Mouse (Mus musculus) lung, postnatal 0 days (tissue): ENCODE results near the gene Cmss1. TPM values are rescaled to one million over a fixed set of nuclear protein-coding genes. Genes with fewer than 3 reads are reported as not detected.

Experiments used
- ATAC-seq: fragments of 200-750 bp; cut with Nextera tagmentation; 2 replicates; pipeline ENCODE4 v1.8.0; 2017; ENCODE audit warnings: moderate library complexity
- DNase-seq: peaks from one replicate; pipeline ENCODE4 v3.0.0-alpha.2; 2016; ENCODE audit warnings: low spot score
- H3K27ac ChIP-seq: fragments of 300-500 bp; sonication (generic); 2 replicates; pipeline ENCODE4 v1.5.1; 2014; ENCODE audit warnings: antibody characterized with exemption, mild to moderate bottlenecking, low read length, mixed read lengths
- H3K27me3 ChIP-seq: fragments of 300-500 bp; sonication (generic); replicated peaks from 2 replicates; pipeline ENCODE4 v1.6.1; 2014; ENCODE audit warnings: low read length, mixed read lengths; ENCODE audit not compliant: insufficient read depth
- H3K36me3 ChIP-seq: fragments of 300-500 bp; sonication (generic); 2 replicates; pipeline ENCODE4 v1.6.1; 2014; ENCODE audit warnings: low read length, mixed read lengths; ENCODE audit not compliant: insufficient read depth
- H3K4me1 ChIP-seq: fragments of 300-500 bp; sonication (generic); 2 replicates; pipeline ENCODE4 v1.6.1; 2014; ENCODE audit warnings: antibody characterized with exemption, low read depth, low read length, mixed read lengths; ENCODE audit not compliant: insufficient read depth
- H3K4me2 ChIP-seq: fragments of 300-500 bp; sonication (generic); replicated peaks from 2 replicates; pipeline ENCODE4 v1.6.1; 2014; ENCODE audit warnings: low read depth, mild to moderate bottlenecking, low read length, moderate library complexity, mixed read lengths
- H3K4me3 ChIP-seq: fragments of 300-500 bp; sonication (generic); 2 replicates; pipeline ENCODE4 v1.5.1; 2014; ENCODE audit warnings: low read depth, low read length
- H3K9ac ChIP-seq: fragments of 300-500 bp; sonication (generic); replicated peaks from 2 replicates; pipeline ENCODE4 v1.6.1; 2014; ENCODE audit warnings: low read depth, mild to moderate bottlenecking
- H3K9me3 ChIP-seq: fragments of 300-500 bp; sonication (generic); 2 replicates; pipeline ENCODE4 v1.6.1; 2016; ENCODE audit warnings: low read length, mixed read lengths
- CTCF ChIP-seq: IDR thresholded peaks from 2 replicates; pipeline ENCODE4 v1.5.1; 2016; ENCODE audit warnings: antibody characterized with exemption, mild to moderate bottlenecking
- EP300 ChIP-seq: IDR thresholded peaks from 2 replicates; pipeline ENCODE4 v1.6.1; 2016; ENCODE audit warnings: antibody characterized with exemption, mild to moderate bottlenecking, control low read depth
- WGBS: fragments of 180-500 bp; shearing (Covaris S2); extraction: QIAGEN DNeasy Blood & Tissue Kit; methylation state at CpG from one replicate; pipeline ENCODE4 v1.1.7; 2014; 5-methylcytosine and 5-hydroxymethylcytosine counted together
- polyA plus RNA-seq: library from polyadenylated mRNA; unstranded; fragments of >200 nt; fragmentation: Nextera tagmentation; extraction: Ambion mirVana; gene quantifications from 2 replicates; pipeline ENCODE4 v1.2.1, GENCODE M21; 2015

Gene Cmss1
- polyA plus RNA-seq, 1 experiment from 2014 or later: 23.1 TPM

DNA sequence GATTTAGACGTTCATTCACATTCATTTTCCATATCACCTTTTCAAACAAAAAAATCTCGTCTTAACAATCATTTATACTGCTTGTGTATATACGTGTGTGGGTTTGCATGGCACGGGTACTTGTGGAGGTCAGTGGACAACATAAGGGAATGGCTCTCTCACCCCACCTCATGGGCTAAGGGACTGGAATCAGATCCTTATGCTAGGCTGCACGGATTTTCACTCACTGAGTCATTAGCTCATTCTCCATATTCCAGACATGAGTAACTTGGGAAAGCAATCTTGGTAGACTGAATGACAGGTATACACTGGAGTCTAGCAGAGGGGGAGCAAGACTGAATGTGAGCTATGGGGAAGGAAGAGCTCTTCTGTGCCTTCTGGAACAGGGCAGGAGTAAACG lies 173.0 kb downstream of the Cmss1 start:
- TF ChIP-seq CTCF: no peak
- no peak for TF ChIP-seq EP300
- WGBS: 74% methylated on average over 6 of the region's 6 CpGs

DNA sequence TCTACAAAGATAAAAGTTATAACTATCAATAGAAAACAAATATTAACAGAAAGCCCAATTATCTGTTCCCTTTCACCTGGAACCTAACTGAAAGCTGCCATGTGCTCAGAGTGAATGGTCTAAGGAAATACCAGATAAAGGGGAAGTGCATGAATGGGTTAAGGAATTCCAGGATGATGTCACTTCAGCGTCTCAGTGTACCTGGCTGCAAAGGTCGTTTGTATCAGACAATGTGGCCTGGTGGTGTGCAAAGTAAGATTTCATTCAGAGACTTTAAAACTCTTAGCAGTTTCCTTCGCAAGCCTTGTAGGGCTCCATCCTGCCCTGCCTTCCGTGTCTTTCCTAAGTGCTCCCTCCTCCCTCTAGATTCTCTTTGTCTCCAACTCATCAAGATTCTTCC lies 173.5 kb downstream of the Cmss1 start:
- ATAC-seq: no peak
- no peak overlapping the region for H3K9ac ChIP-seq
- H3K9me3 ChIP-seq: no peaks in the 10 kb centered on the region
- TF ChIP-seq CTCF (no peak), EP300 (no peak)
- H3K27ac ChIP-seq: no peak overlapping the region
- WGBS: 44% methylated on average over 4 of the region's 4 CpGs
- no peak for DNase-seq
- no peaks in the 10 kb centered on the region for H3K4me1 ChIP-seq
- H3K36me3 ChIP-seq: no peaks in the 10 kb centered on the region
- H3K4me2 ChIP-seq: no peak overlapping the region
- H3K4me3 ChIP-seq: no peak overlapping the region
- H3K27me3 ChIP-seq: no peaks in the 10 kb centered on the region

More for the DNA sequence above, 173.0 kb downstream of the Cmss1 start:
- Histone ChIP-seq H3K9me3 (no peaks in the 10 kb centered on the region), H3K4me3 (no peak overlapping the region), H3K36me3 (no peaks in the 10 kb centered on the region), H3K27ac (no peak overlapping the region), H3K4me1 (no peaks in the 10 kb centered on the region), H3K9ac (no peak overlapping the region), H3K27me3 (no peaks in the 10 kb centered on the region), H3K4me2 (no peak overlapping the region)
- ATAC-seq (no peak), DNase-seq (no peak)

DNA sequence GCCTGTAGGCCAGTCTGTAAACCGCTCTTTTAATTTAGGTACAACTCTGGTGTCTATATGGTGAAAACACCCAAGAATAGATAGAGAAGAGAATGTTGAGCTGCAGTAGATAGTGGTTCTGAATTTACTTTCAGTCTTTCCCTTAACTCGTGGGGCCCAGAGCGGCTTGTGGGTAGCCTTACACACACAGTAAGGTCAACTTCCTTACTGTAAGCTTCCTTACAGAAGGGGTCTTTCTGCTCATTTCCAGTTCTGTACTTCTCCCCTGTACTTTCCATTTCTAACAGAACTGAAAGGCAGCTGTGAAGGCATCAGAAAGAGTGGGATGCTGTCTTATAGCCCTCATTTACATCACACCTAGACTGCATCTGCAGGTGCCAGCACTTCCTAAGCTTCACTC lies 175.4 kb downstream of the Cmss1 start:
- H3K9ac ChIP-seq: no peak overlapping the region
- 90% methylated on average over 3 of the region's 3 CpGs for WGBS
- no peak for TF ChIP-seq EP300
- no peak for TF ChIP-seq CTCF
- H3K27me3 ChIP-seq: no peaks in the 10 kb centered on the region
- H3K4me1 ChIP-seq: no peaks in the 10 kb centered on the region
- H3K36me3 ChIP-seq: no peaks in the 10 kb centered on the region
- no peaks in the 10 kb centered on the region for H3K9me3 ChIP-seq
- DNase-seq: no peak
- ATAC-seq: no peak
- no peak overlapping the region for H3K4me3 ChIP-seq
- H3K4me2 ChIP-seq: no peak overlapping the region
- no peak overlapping the region for H3K27ac ChIP-seq

DNA sequence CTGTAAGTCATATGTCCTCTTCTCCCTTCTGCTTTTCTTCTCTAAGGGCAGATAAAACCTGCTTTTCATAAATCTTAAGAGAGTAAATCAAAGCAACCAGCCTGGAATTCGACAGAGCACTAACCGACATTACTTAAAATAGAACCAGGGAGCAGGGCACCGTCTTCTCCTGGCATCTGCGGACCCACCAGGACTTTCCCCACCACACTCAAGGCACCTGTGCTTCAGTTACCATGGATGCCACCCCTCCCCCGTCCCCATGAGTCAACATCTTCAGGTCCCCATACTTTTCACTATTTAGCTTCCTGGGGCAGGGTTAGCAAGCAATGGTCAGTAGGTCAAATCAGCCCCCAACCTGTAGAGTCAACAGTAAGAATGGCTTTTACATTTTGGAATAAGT lies 177.7 kb downstream of the Cmss1 start:
- TF ChIP-seq EP300 (no peak), CTCF (no peak)
- WGBS: 64% methylated on average over 5 of the region's 5 CpGs
- no peaks in the 10 kb centered on the region for H3K36me3 ChIP-seq
- DNase-seq (no peak), ATAC-seq (no peak)
- H3K4me2 ChIP-seq: no peak overlapping the region
- no peaks in the 10 kb centered on the region for H3K4me1 ChIP-seq
- H3K9ac ChIP-seq: no peak overlapping the region
- H3K9me3 ChIP-seq: no peaks in the 10 kb centered on the region
- H3K27ac ChIP-seq: no peak overlapping the region
- H3K4me3 ChIP-seq: no peak overlapping the region
- H3K27me3 ChIP-seq: no peaks in the 10 kb centered on the region

DNA sequence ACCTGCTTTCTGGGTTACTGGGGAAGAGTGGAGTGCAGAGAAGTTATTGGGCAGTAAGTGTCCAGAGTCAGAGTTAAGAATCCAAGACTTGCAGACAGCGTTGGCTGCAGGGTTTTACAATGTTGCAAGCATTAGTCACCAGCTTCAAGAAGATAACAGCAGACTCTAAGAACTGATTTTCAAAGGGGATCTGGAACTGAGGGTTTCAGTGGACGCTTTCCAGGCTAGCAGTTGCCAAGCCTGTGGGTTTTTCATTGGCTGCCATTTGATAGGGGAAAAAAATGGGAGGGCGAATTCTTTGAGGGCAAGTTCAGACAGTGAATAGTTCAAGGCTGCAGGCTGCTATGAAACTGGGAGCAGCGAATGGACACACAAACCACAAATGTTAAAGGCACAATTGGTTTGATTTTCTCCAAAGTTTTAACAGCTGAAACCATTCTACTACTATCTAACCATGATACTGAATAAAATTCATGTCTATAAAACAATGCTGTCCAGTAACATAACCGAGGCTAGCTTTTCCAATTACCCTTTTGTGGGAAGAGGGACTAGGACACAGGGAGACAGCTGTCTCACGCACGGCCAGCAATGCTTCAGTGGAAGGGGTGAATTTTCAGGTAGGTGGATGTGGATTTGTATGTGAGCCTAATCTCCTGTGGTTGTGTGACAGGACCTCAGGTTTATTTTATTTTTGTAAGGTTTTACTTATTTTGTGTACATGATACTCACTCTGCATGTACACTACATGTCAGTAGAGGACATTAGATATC lies 179.0 kb downstream of the Cmss1 start:
- no peak for TF ChIP-seq CTCF
- TF ChIP-seq EP300: no peak
- WGBS: 67% methylated on average over 7 of the region's 7 CpGs
- H3K9me3 ChIP-seq: no peaks in the 10 kb centered on the region
- no peak overlapping the region for H3K4me3 ChIP-seq
- no peak overlapping the region for H3K9ac ChIP-seq
- H3K4me1 ChIP-seq: no peaks in the 10 kb centered on the region; the same call in 1 of the 2 replicates
- H3K27ac ChIP-seq: no peak overlapping the region
- no peak overlapping the region for H3K4me2 ChIP-seq
- H3K27me3 ChIP-seq: no peaks in the 10 kb centered on the region
- no peaks in the 10 kb centered on the region for H3K36me3 ChIP-seq
- DNase-seq (peak; percentile 61), ATAC-seq (peak; percentile 60)

DNA sequence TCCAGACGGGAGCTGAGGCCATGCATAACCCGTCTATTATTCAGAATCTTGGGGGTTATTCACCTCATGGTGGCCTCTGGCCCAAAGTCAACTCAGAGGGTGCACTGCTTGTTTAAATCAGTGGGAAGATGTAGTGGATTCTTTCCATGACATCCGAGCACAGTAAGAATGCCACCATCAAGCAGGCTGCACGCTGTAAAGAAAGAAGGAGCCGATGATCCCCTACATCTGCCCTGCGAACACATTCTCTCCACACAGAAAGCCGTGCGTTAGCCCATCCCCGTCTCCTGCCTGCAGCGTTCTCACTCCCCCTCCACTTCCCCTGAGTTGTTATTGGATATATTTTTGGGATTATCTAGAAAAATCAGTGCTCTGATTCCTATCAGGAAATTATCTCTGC lies 180.0 kb downstream of the Cmss1 start:
- ATAC-seq: no peak
- WGBS: 54% methylated on average over 10 of the region's 10 CpGs
- Histone ChIP-seq H3K9ac (no peak overlapping the region), H3K9me3 (no peaks in the 10 kb centered on the region), H3K4me3 (no peak overlapping the region), H3K27ac (no peak overlapping the region), H3K36me3 (no peaks in the 10 kb centered on the region), H3K4me1 (peaks cover 4% of the 10 kb centered on the region), H3K4me2 (no peak overlapping the region), H3K27me3 (no peaks in the 10 kb centered on the region)
- no peak for DNase-seq
- TF ChIP-seq CTCF (no peak), EP300 (no peak)
